Mouse (Mus musculus): ENCODE measurements around the gene Fbxo42. TPM values are rescaled to one million over a fixed set of nuclear protein-coding genes. Genes with fewer than 3 reads are reported as not detected.

Fbxo42 gene
- total RNA-seq, 2 experiments from 2014 or later = 7.3 to 9.6 TPM

GRCm38 (mm10) chr4:141249383-141249782 is 101.7 kb downstream of the Fbxo42 start:
- no peak for DNase-seq

- DNase-seq = no peak
These were observed 103.4 kb downstream of the Fbxo42 start for GRCm38 (mm10) chr4:141251071-141251470.

GRCm38 (mm10) chr4:141252641-141253040 is 104.9 kb downstream of the Fbxo42 start:
- DNase-seq = no peak

Other genes with a start within 250 kb of the Fbxo42 start
- gene Padi2, start 241.6 kb upstream of the Fbxo42 start, total RNA-seq (2021) = 100 to 1,000 TPM; 148 to 165 TPM
- 100 to 1,000 TPM; 613 to 621 TPM for gene Sdhb, start 186.7 kb upstream of the Fbxo42 start, total RNA-seq (2021)
- 10 to 100 TPM; 16.4 to 18.2 TPM for gene Atp13a2, start 161.0 kb upstream of the Fbxo42 start, total RNA-seq (2021)
- 10 to 100 TPM; 11.9 to 13.3 TPM for gene Mfap2, start 137.5 kb upstream of the Fbxo42 start, total RNA-seq (2021)
- gene Crocc, start 87.4 kb upstream of the Fbxo42 start, total RNA-seq (2021) = 1 to 10 TPM; 1.8 to 2.4 TPM
- 10 to 100 TPM; 12.6 to 14.5 TPM for gene Necap2, start 69.6 kb upstream of the Fbxo42 start, total RNA-seq (2021)
- gene Spata21, start 59.6 kb upstream of the Fbxo42 start, total RNA-seq (2021) = not detected
- 100 to 1,000 TPM; 131 to 162 TPM for gene Szrd1, start 8.1 kb upstream of the Fbxo42 start, total RNA-seq (2021)
- gene Rsg1, start 66.0 kb downstream of the Fbxo42 start, total RNA-seq (2021) = under 1 TPM in 1 of 2 experiments, not detected in 1; 0.27 TPM
- under 1 TPM; 0.74 to 0.83 TPM for gene Arhgef19, start 91.6 kb downstream of the Fbxo42 start, total RNA-seq (2021)
- 1 to 10 TPM; 1.3 to 2.0 TPM for gene Epha2, start 153.3 kb downstream of the Fbxo42 start, total RNA-seq (2021)
- gene Fam131c, start 220.3 kb downstream of the Fbxo42 start, total RNA-seq (2021) = under 1 TPM in 1 of 2 experiments, not detected in 1; 0.29 TPM

All from gastrocnemius, postnatal 25 days (tissue).